Mouse (Mus musculus) C2C12 (cell line): ENCODE measurements at regions not wholly inside any gene's neighbourhood (a gene's known extent, or its start where the extent isn't known, plus 50 kb on each side); places are given as distances from the start of the nearest gene placed in this dataset.

Source experiments
- CEBPB ChIP-seq: IDR thresholded peaks from one replicate; pipeline ENCODE4 v1.6.1; 2011; ENCODE audit warnings: low read depth, mild to moderate bottlenecking, control low read depth, moderate library complexity
- CTCF ChIP-seq: IDR thresholded peaks from one replicate; pipeline ENCODE4 v1.5.1; 2011; ENCODE audit not compliant: control insufficient read depth, insufficient read depth, insufficient read length
- MAX ChIP-seq: IDR thresholded peaks from one replicate; pipeline ENCODE4 v1.6.1; 2011; ENCODE audit warnings: mild to moderate bottlenecking, control low read depth
- MYOD1 ChIP-seq: IDR thresholded peaks from one replicate; pipeline ENCODE4 v1.6.1; 2011; ENCODE audit warnings: low read depth; ENCODE audit not compliant: control insufficient read depth, insufficient read length
- MYOG ChIP-seq: IDR thresholded peaks from one replicate; pipeline ENCODE4 v1.6.1; 2011; ENCODE audit not compliant: control insufficient read depth, insufficient read length; ENCODE audit errors: extremely low read depth
- USF1 ChIP-seq: IDR thresholded peaks from one replicate; pipeline ENCODE4 v1.6.1; 2011; ENCODE audit warnings: low read depth, mild to moderate bottlenecking, control low read depth, moderate library complexity

DNA sequence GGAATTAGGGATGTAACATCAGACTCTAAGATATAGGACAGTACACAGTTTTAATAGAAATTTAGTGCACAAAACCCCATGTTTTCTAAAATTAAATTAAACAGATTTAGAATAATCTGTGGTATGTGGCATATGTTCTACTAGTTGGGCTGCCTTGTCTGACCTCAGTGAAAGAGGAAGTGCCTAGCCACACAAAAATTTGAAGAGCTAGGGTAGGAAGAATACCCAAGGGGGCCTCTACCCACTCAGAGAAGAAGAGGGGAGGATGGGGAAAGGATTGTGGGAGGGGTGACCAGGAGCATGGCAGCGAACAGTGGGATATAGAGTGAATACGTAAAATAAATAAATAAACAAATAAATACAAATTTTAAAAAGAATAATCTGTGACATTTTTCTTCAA lies 168.2 kb upstream of the Gm11114 start:
- TF ChIP-seq CTCF (no peak), MYOD1 (no peak), MYOG (no peak), MAX (no peak), USF1 (no peak), CEBPB (no peak)
